Mouse (Mus musculus) testis, adult 2 months (tissue): ENCODE measurements around the gene Stpg3. TPM values are rescaled to one million over a fixed set of nuclear protein-coding genes. Genes with fewer than 3 reads are reported as not detected.

ENCODE experiments used
- H3K27ac ChIP-seq: fragments of 200-500 bp; 2 replicates; pipeline ENCODE4 v1.5.1; 2012; ENCODE audit warnings: low read depth, low read length; ENCODE audit not compliant: control insufficient read depth, insufficient read depth
- H3K27me3 ChIP-seq: fragments of 200-500 bp; 2 replicates; pipeline ENCODE4 v1.6.1; 2012; ENCODE audit warnings: mild to moderate bottlenecking, low read length, moderate library complexity; ENCODE audit not compliant: control insufficient read depth, insufficient read depth
- H3K36me3 ChIP-seq: fragments of 200-500 bp; 2 replicates; pipeline ENCODE4 v1.6.1; 2012; ENCODE audit warnings: mild to moderate bottlenecking, low read length; ENCODE audit not compliant: control insufficient read depth, insufficient read depth
- H3K4me1 ChIP-seq: fragments of 200-500 bp; 2 replicates; pipeline ENCODE4 v1.6.1; 2012; ENCODE audit warnings: low read length; ENCODE audit not compliant: control insufficient read depth, insufficient read depth
- H3K4me3 ChIP-seq: fragments of 200-500 bp; 2 replicates; pipeline ENCODE4 v1.5.1; 2012; ENCODE audit warnings: low read depth, mild to moderate bottlenecking, low read length, moderate library complexity, mixed read lengths; ENCODE audit not compliant: control insufficient read depth
- CTCF ChIP-seq: fragments of 200-500 bp; IDR thresholded peaks from 2 replicates; pipeline ENCODE4 v1.5.1; 2012; ENCODE audit warnings: low read depth, mild to moderate bottlenecking, inconsistent platforms, low read length, moderate library complexity; ENCODE audit not compliant: control insufficient read depth, insufficient read depth, insufficient replicate concordance
- POLR2A ChIP-seq: fragments of 200-500 bp; IDR thresholded peaks from 2 replicates; pipeline ENCODE4 v1.6.1; 2012; ENCODE audit warnings: low read depth, mild to moderate bottlenecking, inconsistent platforms, low read length, moderate library complexity; ENCODE audit not compliant: control insufficient read depth
- polyA plus RNA-seq: library from polyadenylated mRNA; depleted of rRNA; stranded (reverse); fragments of >200 nt; gene quantifications from 2 replicates; pipeline ENCODE4 v1.2.3, GENCODE M21; 2012

Stpg3 gene
- polyA plus RNA-seq, 1 experiment = 247 TPM

GRCm38 (mm10) chr2:25213266-25213865 is 1.1 kb downstream of the Stpg3 start:
- H3K27ac ChIP-seq = peak overlapping the region; percentile 15
- no peak for TF ChIP-seq POLR2A
- no peak for TF ChIP-seq CTCF
- H3K4me3 ChIP-seq = peak overlapping the region; percentile 98

DNA sequence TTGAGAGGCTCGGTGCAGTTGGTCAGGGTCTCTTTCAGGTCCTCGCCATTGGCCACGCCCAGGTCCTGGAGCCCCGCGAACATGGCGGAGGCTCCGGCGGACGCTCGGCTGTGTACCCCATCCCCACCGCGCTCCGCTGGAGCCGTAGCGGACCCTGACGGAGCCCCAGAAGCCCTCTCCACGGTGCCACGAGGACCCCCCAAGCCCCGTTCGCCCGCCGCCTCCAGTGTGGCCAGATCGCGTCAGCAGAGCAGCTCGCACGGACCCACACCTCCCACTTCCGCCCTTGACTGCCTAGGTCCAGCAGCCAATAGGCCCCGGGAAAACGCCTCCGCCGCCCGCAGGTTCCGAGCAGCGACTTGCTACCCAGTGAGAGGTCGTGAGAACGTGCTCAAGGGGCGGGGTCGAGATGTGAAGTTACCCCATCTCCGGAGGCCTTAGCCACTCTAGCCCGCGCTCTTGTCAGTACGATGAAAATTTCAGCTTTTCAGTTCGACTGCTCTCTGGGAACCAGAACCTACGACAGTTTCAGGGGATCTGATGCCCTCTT is 3.2 kb downstream of the Stpg3 start, which contains the start of gene Nelfb:
Nelfb (minus strand) TSS at position 369 of the 550 bp plus-strand sequence.
- no peak for TF ChIP-seq CTCF
- peak; percentile 81 for TF ChIP-seq POLR2A
- peaks cover 2% of the 10 kb centered on the region for H3K4me1 ChIP-seq
- H3K36me3 ChIP-seq = no peaks in the 10 kb centered on the region

More at GRCm38 (mm10) chr2:25213266-25213865, 1.1 kb downstream of the Stpg3 start:
- H3K4me1 ChIP-seq = peaks cover 2% of the 10 kb centered on the region
- no peaks in the 10 kb centered on the region for H3K27me3 ChIP-seq
- H3K36me3 ChIP-seq = no peaks in the 10 kb centered on the region

DNA sequence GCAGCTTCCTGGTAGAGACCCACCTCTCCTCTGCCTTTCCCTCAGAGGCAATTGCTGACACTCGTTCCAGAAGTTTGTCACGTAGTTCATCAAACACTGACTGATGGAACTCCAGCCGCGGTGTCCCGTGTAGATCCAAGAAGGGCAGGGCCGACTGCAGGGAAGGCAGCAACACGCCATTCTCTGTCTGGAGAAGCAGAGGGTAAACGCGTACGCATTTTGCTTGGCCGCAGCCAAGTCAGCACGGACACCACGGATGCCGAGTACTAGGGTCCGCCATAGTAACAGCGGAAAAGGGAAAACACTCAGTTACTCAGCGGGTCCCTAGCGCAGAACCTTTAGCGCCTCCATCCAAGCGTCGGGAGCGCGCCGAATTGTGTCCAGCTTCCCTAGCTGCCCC is 3.8 kb downstream of the Stpg3 start:
- no peak for TF ChIP-seq CTCF
- no peak for TF ChIP-seq POLR2A
- Histone ChIP-seq H3K4me1 (peaks cover 2% of the 10 kb centered on the region), H3K27ac (peak overlapping the region; percentile 91), H3K27me3 (no peaks in the 10 kb centered on the region), H3K4me3 (peak overlapping the region; percentile 98), H3K36me3 (no peaks in the 10 kb centered on the region)

More for the DNA sequence above, 3.2 kb downstream of the Stpg3 start, which contains the start of gene Nelfb:
- H3K27me3 ChIP-seq = no peaks in the 10 kb centered on the region
- peak within 1 kb of the TSS; percentile 98 for H3K4me3 ChIP-seq
- H3K27ac ChIP-seq = peak within 1 kb of the TSS; percentile 91

DNA sequence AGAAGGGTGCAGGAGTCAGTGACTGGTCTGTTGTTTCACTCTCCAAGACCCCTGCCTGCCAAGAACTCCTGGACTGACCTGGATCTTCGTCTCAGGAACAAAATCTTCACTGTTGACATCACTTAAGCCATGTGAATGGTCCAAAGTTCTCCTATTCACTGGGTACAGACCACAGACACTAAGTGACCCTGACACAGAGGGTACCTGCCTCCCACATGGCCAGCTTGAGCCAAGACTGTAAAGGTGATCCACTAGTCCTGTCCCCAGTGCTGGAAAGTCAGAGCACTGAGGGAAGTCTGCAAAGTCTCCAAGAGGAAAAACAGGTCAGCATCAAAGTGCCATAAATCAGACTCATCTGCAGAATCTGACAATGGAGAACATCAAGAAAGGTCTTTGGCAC is 6.8 kb downstream of the Stpg3 start:
- no peaks in the 10 kb centered on the region for H3K27me3 ChIP-seq
- H3K4me3 ChIP-seq = no peak overlapping the region
- no peak for TF ChIP-seq CTCF
- TF ChIP-seq POLR2A = no peak
- no peaks in the 10 kb centered on the region; the same call in 1 of the 2 replicates for H3K36me3 ChIP-seq
- H3K4me1 ChIP-seq = peaks cover 2% of the 10 kb centered on the region; the same call in 1 of the 2 replicates
- H3K27ac ChIP-seq = no peak overlapping the region

- peaks cover 1% of the 10 kb centered on the region for H3K36me3 ChIP-seq
- no peak overlapping the region for H3K4me3 ChIP-seq
- H3K27me3 ChIP-seq = no peaks in the 10 kb centered on the region
- H3K27ac ChIP-seq = no peak overlapping the region
- no peaks in the 10 kb centered on the region for H3K4me1 ChIP-seq
- no peak for TF ChIP-seq POLR2A
- no peak for TF ChIP-seq CTCF
These were observed 10.7 kb downstream of the Stpg3 start for GRCm38 (mm10) chr2:25203631-25204214.

- H3K27ac ChIP-seq = no peak overlapping the region
- no peaks in the 10 kb centered on the region for H3K27me3 ChIP-seq
- H3K4me3 ChIP-seq = no peak overlapping the region
- H3K4me1 ChIP-seq = no peaks in the 10 kb centered on the region; the same call in 1 of the 2 replicates
- H3K36me3 ChIP-seq = peaks cover 1% of the 10 kb centered on the region
- TF ChIP-seq POLR2A = no peak
- TF ChIP-seq CTCF = no peak
These were observed 13.8 kb downstream of the Stpg3 start for GRCm38 (mm10) chr2:25200631-25201030.

- TF ChIP-seq CTCF (no peak), POLR2A (no peak)
- Histone ChIP-seq H3K27me3 (no peaks in the 10 kb centered on the region), H3K4me3 (no peak overlapping the region), H3K27ac (no peak overlapping the region), H3K36me3 (peaks cover 1% of the 10 kb centered on the region), H3K4me1 (peaks cover 4% of the 10 kb centered on the region; the same call in 1 of the 2 replicates)
These were observed 16.5 kb downstream of the Stpg3 start for GRCm38 (mm10) chr2:25197946-25198345.
